ENCODE assay signal across 13 mouse cellular contexts in the genomic region with DNA sequence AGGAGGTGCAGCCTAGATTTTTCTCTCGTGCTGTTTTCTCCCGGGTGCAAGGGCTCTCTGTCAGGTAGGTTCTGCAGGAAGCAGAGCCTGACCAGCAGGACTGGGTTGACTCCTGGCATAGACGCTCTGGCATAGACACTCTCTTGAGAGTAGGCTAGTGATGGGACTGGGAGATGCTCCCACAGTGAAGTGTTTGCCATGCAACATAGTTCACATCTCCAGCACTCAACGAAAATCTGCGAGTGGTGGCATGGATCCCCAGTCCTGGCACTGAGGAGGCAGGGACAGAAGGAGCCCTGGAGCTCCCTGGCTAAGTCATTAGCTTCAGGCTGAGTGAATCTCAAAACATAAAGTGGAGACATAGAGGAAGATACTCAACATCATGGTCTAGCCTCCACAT.
"Had no signal": no experiment of that assay in that cellular context is flagged by ENCODE, and none has a peak within 500 bp of the region (broad histone marks: within the 10 kb centered on the region; RNA-seq: fewer than 3 reads in every experiment).

No protein-coding gene starts in this region.

- H3K4me3 ChIP-seq: layer of hippocampus, adult 2 months; liver, embryonic 15.5 days; midbrain, embryonic 13.5 days had no signal

- DNase-seq: kidney, postnatal 10 days; kidney, postnatal 4 days; left cerebral cortex, postnatal 4 days; lung, adult 2 months; lung, postnatal 36 days; right cerebral cortex, adult 18-20 months; thymus, adult 18-20 months; thymus, postnatal 25 days had no signal

- H3K9me3 ChIP-seq: liver, embryonic 15.5 days; midbrain, embryonic 13.5 days had no signal

- H3K27me3 ChIP-seq: liver, embryonic 15.5 days; midbrain, embryonic 13.5 days had no signal

- H3K27ac ChIP-seq: layer of hippocampus, adult 2 months; liver, embryonic 15.5 days; midbrain, embryonic 13.5 days had no signal

- H3K4me2 ChIP-seq: liver, embryonic 11.5 days; liver, embryonic 15.5 days; midbrain, embryonic 13.5 days had no signal

- ATAC-seq: lung, postnatal 0 days; midbrain, embryonic 13.5 days had no signal

- H3K36me3 ChIP-seq: liver, embryonic 15.5 days; midbrain, embryonic 13.5 days had no signal

- H3K9ac ChIP-seq: liver, embryonic 15.5 days; midbrain, embryonic 13.5 days had no signal

- H3K4me1 ChIP-seq: liver, embryonic 15.5 days; midbrain, embryonic 13.5 days had no signal
